Mouse (Mus musculus) heart, postnatal 0 days (tissue): ENCODE results near the gene 4930451I11Rik.

Experiments used
- CTCF ChIP-seq: IDR thresholded peaks from 2 replicates; pipeline ENCODE4 v1.5.1; 2016; ENCODE audit warnings: antibody characterized with exemption, control low read depth, low read depth
- EP300 ChIP-seq: IDR thresholded peaks from 2 replicates; pipeline ENCODE4 v1.6.1; 2016; ENCODE audit warnings: antibody characterized with exemption, low read depth

- TF ChIP-seq EP300 = no peak
- TF ChIP-seq CTCF = no peak
Observed at GRCm38 (mm10) chr7:126853454-126853853, 22.0 kb upstream of the 4930451I11Rik start.
